Mouse (Mus musculus) fat pad, adult 2 months (tissue): Measurements from ENCODE around the gene Aff4.

Source experiments
- DNase-seq: peaks from one replicate; pipeline ENCODE4 v3.0.0-alpha.2; 2011; ENCODE audit warnings: low read depth, low spot score; ENCODE audit errors: extremely low read depth

The Aff4 gene

GRCm38 (mm10) chr11:53457372-53457954 is 106.8 kb downstream of the Aff4 start:
- DNase-seq, result no peak

GRCm38 (mm10) chr11:53458996-53459395 is 108.4 kb downstream of the Aff4 start:
- no peak for DNase-seq

- no peak for DNase-seq
These were observed 109.6 kb downstream of the Aff4 start for GRCm38 (mm10) chr11:53460192-53460591.

- DNase-seq, result no peak
These were observed 111.1 kb downstream of the Aff4 start for GRCm38 (mm10) chr11:53461727-53462126.

GRCm38 (mm10) chr11:53463551-53464424 is 113.2 kb downstream of the Aff4 start:
- DNase-seq, result no peak

- no peak for DNase-seq
These were observed 115.8 kb downstream of the Aff4 start for GRCm38 (mm10) chr11:53466231-53466971.

GRCm38 (mm10) chr11:53469294-53469967 is 118.8 kb downstream of the Aff4 start:
- DNase-seq, result no peak

GRCm38 (mm10) chr11:53469968-53470695 is 119.5 kb downstream of the Aff4 start, which contains the start of gene Gm9837:
Gene Gm9837, minus strand, starts transcription at chr11:53470479.
- DNase-seq, result no peak
